Mouse (Mus musculus) heart, adult 2 months (tissue): ENCODE data around the gene Jun. TPM values are rescaled to one million over a fixed set of nuclear protein-coding genes. Genes with fewer than 3 reads are reported as not detected.

Source experiments
- DNase-seq, 2 experiments: peaks; one replicate each; pipeline ENCODE4 v3.0.0; 2021
- H3K27ac ChIP-seq: fragments of 200-600 bp; 2 replicates; pipeline ENCODE4 v1.8.1; 2022
- H3K27me3 ChIP-seq: fragments of 200-500 bp; 2 replicates; pipeline ENCODE4 v1.6.1; 2012; ENCODE audit warnings: mild to moderate bottlenecking, low read length, inconsistent platforms, mixed read lengths; ENCODE audit not compliant: control insufficient read depth, insufficient read depth
- H3K36me3 ChIP-seq: fragments of 200-500 bp; 2 replicates; pipeline ENCODE4 v1.6.1; 2012; ENCODE audit warnings: low read length, inconsistent platforms; ENCODE audit not compliant: control insufficient read depth, insufficient read depth
- H3K4me1 ChIP-seq: fragments of 200-500 bp; 2 replicates; pipeline ENCODE4 v1.6.1; 2011; ENCODE audit warnings: low read length; ENCODE audit not compliant: control insufficient read depth, insufficient read depth
- H3K4me3 ChIP-seq: fragments of 200-600 bp; 2 replicates; pipeline ENCODE4 v1.8.1; 2022
- H3K79me2 ChIP-seq: fragments of 200-500 bp; replicated peaks from 2 replicates; pipeline ENCODE4 v1.6.1; 2012; ENCODE audit warnings: mild to moderate bottlenecking, inconsistent platforms, low read length, moderate library complexity, mixed read lengths; ENCODE audit not compliant: control insufficient read depth, insufficient read depth
- H3K9ac ChIP-seq: fragments of 200-500 bp; 2 replicates; pipeline ENCODE4 v1.6.1; 2012; ENCODE audit warnings: low read depth, mild to moderate bottlenecking, control low read depth, inconsistent platforms, low read length, mixed read lengths
- CTCF ChIP-seq: fragments of 200-600 bp; IDR thresholded peaks from 2 replicates; pipeline ENCODE4 v1.8.1; 2022; ENCODE audit warnings: antibody characterized with exemption, mild to moderate bottlenecking, moderate library complexity
- EP300 ChIP-seq: fragments of 200-500 bp; IDR thresholded peaks from 2 replicates; pipeline ENCODE4 v1.6.1; 2011; ENCODE audit warnings: low read depth, low read length, control low read depth; ENCODE audit not compliant: insufficient read depth
- POLR2A ChIP-seq: fragments of 200-500 bp; IDR thresholded peaks from 2 replicates; pipeline ENCODE4 v1.6.1; 2011; ENCODE audit warnings: mild to moderate bottlenecking, low read depth, low read length, control low read depth; ENCODE audit not compliant: insufficient read depth
- WGBS: fragments of 180-500 bp; shearing (Covaris S2); methylation state at CpG from one replicate; pipeline ENCODE4 v1.1.7; 2018; 5-methylcytosine and 5-hydroxymethylcytosine counted together
- intact Hi-C: fragments of 180-260 bp; cut with DNase I; formaldehyde crosslinking; loops from one replicate; pipeline ENCODE4 v1.15.1; 2025
- polyA plus RNA-seq: library from polyadenylated mRNA; depleted of rRNA; stranded (reverse); fragments of >200 nt; gene quantifications from 2 replicates; pipeline ENCODE4 v1.2.3, GENCODE M21; 2012
- total RNA-seq, 2 experiments: library from RNA; stranded (reverse); gene quantifications; 2 replicates each; pipeline ENCODE4 v1.2.3; 2021

The Jun gene
- total and polyA plus RNA-seq, 3 experiments, result 28.0 to 54.1 (median 42.4) TPM

- 42% methylated on average over 13 of the region's 13 CpGs for WGBS
- H3K27ac ChIP-seq, result no peak overlapping the region
- H3K9ac ChIP-seq, result peak overlapping the region; percentile 9; the same call in 1 of the 2 replicates
- peak; percentile 58 to 83 for DNase-seq
- peak; percentile 93 for TF ChIP-seq EP300
- no peak for TF ChIP-seq POLR2A
- no peaks in the 10 kb centered on the region for H3K36me3 ChIP-seq
- H3K27me3 ChIP-seq, result no peaks in the 10 kb centered on the region
- no peaks in the 10 kb centered on the region for H3K4me1 ChIP-seq
- H3K4me3 ChIP-seq, result no peak overlapping the region
- no peaks in the 10 kb centered on the region for H3K79me2 ChIP-seq
- intact Hi-C loops, result loop anchor here (1.0 to 5.0 kb wide), 5 partner anchors 40 to 916 kb away; no protein-coding TSS in a partner anchor
Observed at GRCm38 (mm10) chr4:95008175-95009057, 43.6 kb downstream of the Jun start.

GRCm38 (mm10) chr4:95007759-95008158, 44.3 kb downstream of the Jun start:
- H3K36me3 ChIP-seq, result no peaks in the 10 kb centered on the region
- H3K27ac ChIP-seq, result no peak overlapping the region
- no peaks in the 10 kb centered on the region for H3K27me3 ChIP-seq
- no peak for TF ChIP-seq EP300
- TF ChIP-seq CTCF, result no peak
- no peak for TF ChIP-seq POLR2A
- WGBS, result 63% methylated on average over 8 of the region's 8 CpGs
- H3K4me1 ChIP-seq, result no peaks in the 10 kb centered on the region
- H3K4me3 ChIP-seq, result no peak overlapping the region
- H3K9ac ChIP-seq, result no peak overlapping the region
- no peaks in the 10 kb centered on the region for H3K79me2 ChIP-seq
- no peak for DNase-seq
- intact Hi-C loops, result loop anchor here (1.0 to 5.0 kb wide), 5 partner anchors 41 to 917 kb away; no protein-coding TSS in a partner anchor

GRCm38 (mm10) chr4:95005251-95005830, 46.7 kb downstream of the Jun start:
- intact Hi-C loops, result loop anchor here (5.0 kb wide), 1 partner anchor 177 kb away; no protein-coding TSS in a partner anchor
- Histone ChIP-seq H3K79me2 (no peaks in the 10 kb centered on the region), H3K4me1 (no peaks in the 10 kb centered on the region), H3K36me3 (no peaks in the 10 kb centered on the region), H3K9ac (no peak overlapping the region), H3K27ac (no peak overlapping the region), H3K27me3 (no peaks in the 10 kb centered on the region), H3K4me3 (no peak overlapping the region)
- WGBS, result 81% methylated on average over 6 of the region's 6 CpGs
- no peak for DNase-seq
- TF ChIP-seq POLR2A, result no peak
- TF ChIP-seq CTCF, result no peak
- TF ChIP-seq EP300, result no peak

- intact Hi-C loops, result no loop called here
- H3K4me3 ChIP-seq, result no peak overlapping the region
- H3K27ac ChIP-seq, result no peak overlapping the region
- no peak for DNase-seq
- H3K9ac ChIP-seq, result no peak overlapping the region
- H3K79me2 ChIP-seq, result no peaks in the 10 kb centered on the region
- 51% methylated on average over 6 of the region's 6 CpGs for WGBS
- H3K27me3 ChIP-seq, result no peaks in the 10 kb centered on the region
- H3K36me3 ChIP-seq, result no peaks in the 10 kb centered on the region
- TF ChIP-seq CTCF (no peak), POLR2A (no peak), EP300 (no peak)
- no peaks in the 10 kb centered on the region for H3K4me1 ChIP-seq
Observed at GRCm38 (mm10) chr4:95001043-95001775, 50.8 kb downstream of the Jun start.

GRCm38 (mm10) chr4:95000147-95000546, 51.9 kb downstream of the Jun start:
- no peak for DNase-seq
- TF ChIP-seq CTCF, result no peak
- no peak for TF ChIP-seq POLR2A
- H3K4me3 ChIP-seq, result no peak overlapping the region
- WGBS, result 85% methylated on average over 1 of the region's 1 CpGs
- H3K79me2 ChIP-seq, result no peaks in the 10 kb centered on the region
- no peaks in the 10 kb centered on the region for H3K27me3 ChIP-seq
- no peaks in the 10 kb centered on the region for H3K36me3 ChIP-seq
- H3K27ac ChIP-seq, result no peak overlapping the region
- intact Hi-C loops, result no loop called here
- H3K9ac ChIP-seq, result no peak overlapping the region
- no peaks in the 10 kb centered on the region for H3K4me1 ChIP-seq
